Mouse (Mus musculus) lung, adult 2 months (tissue): ENCODE results near the gene Zfp524.

ENCODE experiments used
- CTCF ChIP-seq: fragments of 200-500 bp; IDR thresholded peaks from 2 replicates; pipeline ENCODE4 v1.5.1; 2011; ENCODE audit warnings: mild to moderate bottlenecking, low read length, control low read depth; ENCODE audit not compliant: insufficient read depth
- POLR2A ChIP-seq: fragments of 200-500 bp; IDR thresholded peaks from 2 replicates; pipeline ENCODE4 v1.6.1; 2011; ENCODE audit warnings: low read depth, mild to moderate bottlenecking, control low read depth, low read length, borderline replicate concordance; ENCODE audit errors: extremely low read depth

GRCm38 (mm10) chr7:5059421-5059820 lies 45.2 kb downstream of the Zfp524 start:
- no peak for TF ChIP-seq POLR2A
- TF ChIP-seq CTCF: no peak
